Mouse (Mus musculus) frontal cortex, adult (tissue): ENCODE data around the gene Olfr1280.
A peak's percentile ranks its signal among the peaks of the same experiment; 100 is the strongest.

Source experiments
- ATAC-seq: cut with Nextera tagmentation; 2 replicates; pipeline ENCODE4 v1.9.2; 2017; ENCODE audit warnings: mild to moderate bottlenecking, moderate library complexity, mixed read lengths; ENCODE audit not compliant: low TSS enrichment

Gene Olfr1280

GRCm38 (mm10) chr2:111313717-111314116, at the start of gene Olfr1280:
Gene Olfr1280, plus strand, starts transcription at chr2:111314017.
- no peak for ATAC-seq

GRCm38 (mm10) chr2:111274006-111274405, 39.8 kb upstream of the Olfr1280 start, which contains the start of gene Olfr1277:
Gene Olfr1277, minus strand, starts transcription at chr2:111274106.
- peak; percentile 59; the same call in 1 of the 2 replicates for ATAC-seq

- ATAC-seq: no peak
Observed at GRCm38 (mm10) chr2:111289836-111290235, 24.0 kb upstream of the Olfr1280 start, which contains the start of gene Olfr1278. Gene Olfr1278, plus strand, starts transcription at chr2:111290136.

- no peak for ATAC-seq
Observed at GRCm38 (mm10) chr2:111298541-111298940, 15.3 kb upstream of the Olfr1280 start.

GRCm38 (mm10) chr2:111300374-111300773, 13.4 kb upstream of the Olfr1280 start, which contains the start of gene Olfr1279:
Gene Olfr1279, plus strand, starts transcription at chr2:111300635.
- ATAC-seq: peak; percentile 97

- no peak for ATAC-seq
Observed at GRCm38 (mm10) chr2:111326220-111326619, 12.4 kb downstream of the Olfr1280 start, which contains the start of gene Olfr1281. Gene Olfr1281, plus strand, starts transcription at chr2:111326520.

GRCm38 (mm10) chr2:111333721-111334120, 19.9 kb downstream of the Olfr1280 start:
- ATAC-seq: peak; percentile 91

- no peak for ATAC-seq
Observed at GRCm38 (mm10) chr2:111335976-111336375, 22.2 kb downstream of the Olfr1280 start, which contains the start of gene Olfr1282. Gene Olfr1282, minus strand, starts transcription at chr2:111336076.

- no peak for ATAC-seq
Observed at GRCm38 (mm10) chr2:111366490-111366889, 52.7 kb downstream of the Olfr1280 start, which contains the start of gene Olfr1283. Gene Olfr1283, plus strand, starts transcription at chr2:111366790.

GRCm38 (mm10) chr2:111375222-111375621, 61.4 kb downstream of the Olfr1280 start, which contains the start of gene Olfr1284:
Gene Olfr1284, plus strand, starts transcription at chr2:111375522.
- no peak for ATAC-seq
